Mouse (Mus musculus) stomach, adult 2 months (tissue): ENCODE measurements around the gene Psap. TPM values are rescaled to one million over a fixed set of nuclear protein-coding genes. Genes with fewer than 3 reads are reported as not detected.

ENCODE experiments used
- polyA plus RNA-seq: library from polyadenylated mRNA; depleted of rRNA; stranded (reverse); fragments of >200 nt; gene quantifications from 2 replicates; pipeline ENCODE4 v1.2.3, GENCODE M21; 2012; rRNA removed

The Psap gene
- 386 and 394 TPM in 2 replicates for polyA plus RNA-seq

GRCm38 (mm10) chr10:60277207-60278005, at the start of gene Psap:
Gene Psap (plus strand): TSS chr10:60277627.

GRCm38 (mm10) chr10:60346701-60347405, 69.4 kb downstream of the Psap start, which contains the start of gene Vsir:
Gene Vsir (plus strand): TSS chr10:60346851.

Other genes starting within 250 kb of the Psap start
- 2.5 and 3.0 TPM in 2 replicates for gene Spock2, start 171.4 kb upstream of the Psap start, polyA plus RNA-seq
- 2.7 and 3.4 TPM in 2 replicates for gene Chst3, start 58.4 kb upstream of the Psap start, polyA plus RNA-seq
- 13.2 and 14.6 TPM in 2 replicates for gene Vsir, start 69.2 kb downstream of the Psap start, polyA plus RNA-seq
- gene Gm17455, start 122.1 kb downstream of the Psap start, polyA plus RNA-seq, result 1.2 and 1.3 TPM in 2 replicates